Mouse (Mus musculus) forebrain, embryonic 15.5 days (tissue): ENCODE results near the gene Gm7075. TPM values are rescaled to one million over a fixed set of nuclear protein-coding genes. Genes with fewer than 3 reads are reported as not detected.
A peak's percentile ranks its signal among the peaks of the same experiment; 100 is the strongest.
"Not testable (repeated sequence)": the region's sequence is repeated elsewhere in the genome, so short reads cannot be mapped to it uniquely, and the experiment has no call there.

Experiments used
- ATAC-seq: fragments of 200-750 bp; cut with Nextera tagmentation; replicated peaks from 2 replicates; pipeline ENCODE4 v1.8.0; 2017; ENCODE audit warnings: mild to moderate bottlenecking, moderate TSS enrichment, moderate library complexity
- H3K27ac ChIP-seq: fragments of 300-500 bp; sonication (generic); replicated peaks from 2 replicates; pipeline ENCODE4 v1.5.1; 2015; ENCODE audit warnings: mild to moderate bottlenecking, inconsistent platforms
- H3K27me3 ChIP-seq: fragments of 300-500 bp; sonication (generic); 2 replicates; pipeline ENCODE4 v1.6.1; 2015; ENCODE audit warnings: inconsistent platforms
- H3K36me3 ChIP-seq: fragments of 300-500 bp; sonication (generic); 2 replicates; pipeline ENCODE4 v1.6.1; 2015; ENCODE audit warnings: mild to moderate bottlenecking, inconsistent platforms
- H3K4me1 ChIP-seq: fragments of 300-500 bp; sonication (generic); 2 replicates; pipeline ENCODE4 v1.6.1; 2015; ENCODE audit warnings: inconsistent platforms
- H3K4me2 ChIP-seq: fragments of 300-500 bp; sonication (generic); replicated peaks from 2 replicates; pipeline ENCODE4 v1.6.1; 2015; ENCODE audit warnings: mild to moderate bottlenecking, inconsistent platforms
- H3K4me3 ChIP-seq: fragments of 300-500 bp; sonication (generic); 2 replicates; pipeline ENCODE4 v1.5.1; 2015; ENCODE audit warnings: mild to moderate bottlenecking, inconsistent platforms
- H3K9ac ChIP-seq: fragments of 300-500 bp; sonication (generic); replicated peaks from 2 replicates; pipeline ENCODE4 v1.6.1; 2015; ENCODE audit warnings: mild to moderate bottlenecking, inconsistent platforms
- H3K9me3 ChIP-seq: fragments of 300-500 bp; sonication (generic); 2 replicates; pipeline ENCODE4 v1.6.1; 2016; ENCODE audit warnings: inconsistent platforms
- WGBS: fragments of 180-500 bp; shearing (Covaris S2); methylation state at CpG from one replicate; pipeline ENCODE4 v1.1.7; 2015; ENCODE audit warnings: mixed read lengths; 5-methylcytosine and 5-hydroxymethylcytosine counted together
- polyA plus RNA-seq: library from polyadenylated mRNA; unstranded; fragments of >200 nt; fragmentation: Nextera tagmentation; extraction: Ambion mirVana; gene quantifications from 2 replicates; pipeline ENCODE4 v1.2.1, GENCODE M21; 2015

Gene Gm7075
- polyA plus RNA-seq, 1 experiment from 2014 or later: not detected

- 90% methylated on average over 17 of the region's 17 CpGs for WGBS
- no peak overlapping the region for H3K4me2 ChIP-seq
- H3K27me3 ChIP-seq: no peaks in the 10 kb centered on the region
- H3K4me1 ChIP-seq: peaks cover 5% of the 10 kb centered on the region; the same call in 1 of the 2 replicates
- no peak overlapping the region for H3K4me3 ChIP-seq
- H3K9ac ChIP-seq: no peak overlapping the region
- no peaks in the 10 kb centered on the region for H3K36me3 ChIP-seq
- no peaks in the 10 kb centered on the region for H3K9me3 ChIP-seq
- ATAC-seq: no peak
- no peak overlapping the region for H3K27ac ChIP-seq
These were observed 8.8 kb downstream of the Gm7075 start for GRCm38 (mm10) chr10:63412756-63413155.

- H3K36me3 ChIP-seq, H3K4me3 ChIP-seq, H3K9me3 ChIP-seq, H3K4me2 ChIP-seq, H3K4me1 ChIP-seq, ATAC-seq, H3K27me3 ChIP-seq, H3K9ac ChIP-seq, H3K27ac ChIP-seq: not testable (repeated sequence)
- WGBS: 92% methylated on average over 7 of the region's 7 CpGs
These were observed 9.9 kb downstream of the Gm7075 start for GRCm38 (mm10) chr10:63411674-63412073.

- Histone ChIP-seq H3K4me2 (no peak overlapping the region), H3K4me3 (no peak overlapping the region), H3K27ac (no peak overlapping the region), H3K9ac (no peak overlapping the region), H3K27me3 (no peaks in the 10 kb centered on the region), H3K36me3 (no peaks in the 10 kb centered on the region), H3K4me1 (peaks cover 5% of the 10 kb centered on the region; the same call in 1 of the 2 replicates), H3K9me3 (no peaks in the 10 kb centered on the region)
- ATAC-seq: no peak
- 46% methylated on average over 16 of the region's 16 CpGs for WGBS
These were observed 11.2 kb downstream of the Gm7075 start for GRCm38 (mm10) chr10:63410162-63410956.

- Histone ChIP-seq H3K9ac (no peak overlapping the region), H3K27ac (no peak overlapping the region), H3K9me3 (no peaks in the 10 kb centered on the region), H3K27me3 (no peaks in the 10 kb centered on the region), H3K36me3 (no peaks in the 10 kb centered on the region), H3K4me3 (no peak overlapping the region), H3K4me1 (no peaks in the 10 kb centered on the region), H3K4me2 (no peak overlapping the region)
- ATAC-seq: no peak
- WGBS: 79% methylated on average over 2 of the region's 2 CpGs
These were observed 18.0 kb downstream of the Gm7075 start for GRCm38 (mm10) chr10:63403636-63404035.

GRCm38 (mm10) chr10:63402731-63403504 is 18.7 kb downstream of the Gm7075 start:
- no peak for ATAC-seq
- 76% methylated on average over 5 of the region's 5 CpGs for WGBS

GRCm38 (mm10) chr10:63396963-63397362 is 24.6 kb downstream of the Gm7075 start:
- ATAC-seq: no peak
- Histone ChIP-seq H3K4me2 (no peak overlapping the region), H3K9me3 (no peaks in the 10 kb centered on the region), H3K36me3 (no peaks in the 10 kb centered on the region), H3K27me3 (no peaks in the 10 kb centered on the region), H3K27ac (no peak overlapping the region), H3K9ac (no peak overlapping the region), H3K4me3 (no peak overlapping the region), H3K4me1 (no peaks in the 10 kb centered on the region)
- WGBS: 92% methylated on average over 10 of the region's 10 CpGs

More at GRCm38 (mm10) chr10:63402731-63403504, 18.7 kb downstream of the Gm7075 start:
- H3K36me3 ChIP-seq: no peaks in the 10 kb centered on the region
- H3K27me3 ChIP-seq: no peaks in the 10 kb centered on the region
- no peak overlapping the region for H3K4me3 ChIP-seq
- no peak overlapping the region for H3K27ac ChIP-seq
- H3K9me3 ChIP-seq: no peaks in the 10 kb centered on the region
- no peak overlapping the region for H3K4me2 ChIP-seq
- H3K4me1 ChIP-seq: no peaks in the 10 kb centered on the region
- H3K9ac ChIP-seq: no peak overlapping the region

GRCm38 (mm10) chr10:63388948-63389347 is 32.6 kb downstream of the Gm7075 start:
- no peak for ATAC-seq
- H3K4me1 ChIP-seq: peaks cover 4% of the 10 kb centered on the region
- no peaks in the 10 kb centered on the region for H3K36me3 ChIP-seq
- H3K9ac ChIP-seq: no peak overlapping the region
- no peak overlapping the region for H3K27ac ChIP-seq
- H3K27me3 ChIP-seq: no peaks in the 10 kb centered on the region
- WGBS: 67% methylated on average over 4 of the region's 4 CpGs
- H3K9me3 ChIP-seq: no peaks in the 10 kb centered on the region
- no peak overlapping the region for H3K4me3 ChIP-seq
- H3K4me2 ChIP-seq: no peak overlapping the region

GRCm38 (mm10) chr10:63386991-63387390 is 34.6 kb downstream of the Gm7075 start:
- 0 out of 2 replicates have a peak overlapping the region, but pooled peaks have one; percentile 40 for H3K27ac ChIP-seq
- WGBS: 2% methylated on average over 10 of the region's 10 CpGs
- ATAC-seq: no peak

GRCm38 (mm10) chr10:63386444-63386843 is 35.1 kb downstream of the Gm7075 start:
- H3K27me3 ChIP-seq: peaks cover 3% of the 10 kb centered on the region; the same call in 1 of the 2 replicates
- peak; percentile 68 for ATAC-seq
- under 1% methylated on average over 19 of the region's 19 CpGs for WGBS

More at GRCm38 (mm10) chr10:63386991-63387390, 34.6 kb downstream of the Gm7075 start:
- H3K4me3 ChIP-seq: peak overlapping the region; percentile 54
- H3K27me3 ChIP-seq: no peaks in the 10 kb centered on the region
- H3K4me2 ChIP-seq: peak overlapping the region; percentile 79
- H3K4me1 ChIP-seq: peaks cover 7% of the 10 kb centered on the region
- peak overlapping the region; percentile 57 for H3K9ac ChIP-seq
- H3K9me3 ChIP-seq: no peaks in the 10 kb centered on the region
- no peaks in the 10 kb centered on the region for H3K36me3 ChIP-seq

GRCm38 (mm10) chr10:63385897-63386296 is 35.7 kb downstream of the Gm7075 start:
- peak overlapping the region; percentile 54 for H3K4me3 ChIP-seq
- peaks cover 16% of the 10 kb centered on the region for H3K4me1 ChIP-seq
- H3K27me3 ChIP-seq, H3K9me3 ChIP-seq, H3K36me3 ChIP-seq, H3K27ac ChIP-seq, ATAC-seq: not testable (repeated sequence)
- peak overlapping the region; percentile 79 for H3K4me2 ChIP-seq
- 29% methylated on average over 5 of the region's 5 CpGs for WGBS
- peak overlapping the region; percentile 57 for H3K9ac ChIP-seq

More at GRCm38 (mm10) chr10:63386444-63386843, 35.1 kb downstream of the Gm7075 start:
- no peaks in the 10 kb centered on the region for H3K36me3 ChIP-seq
- peak overlapping the region; percentile 40; the same call in 1 of the 2 replicates for H3K27ac ChIP-seq
- peak overlapping the region; percentile 57 for H3K9ac ChIP-seq
- no peaks in the 10 kb centered on the region for H3K9me3 ChIP-seq
- H3K4me2 ChIP-seq: peak overlapping the region; percentile 79
- H3K4me3 ChIP-seq: peak overlapping the region; percentile 54
- peaks cover 12% of the 10 kb centered on the region for H3K4me1 ChIP-seq

GRCm38 (mm10) chr10:63382372-63383279 is 39.0 kb downstream of the Gm7075 start, which contains the start of gene Dnajc12:
Gene Dnajc12, plus strand, starts transcription at chr10:63382443.
- no peaks in the 10 kb centered on the region for H3K36me3 ChIP-seq
- H3K9ac ChIP-seq: peak within 1 kb of the TSS; percentile 75
- H3K4me2 ChIP-seq: peak within 1 kb of the TSS; percentile 91
- H3K27ac ChIP-seq: peak within 1 kb of the TSS; percentile 70
- peaks cover 16% of the 10 kb centered on the region for H3K4me1 ChIP-seq
- under 1% methylated on average over 28 of the region's 28 CpGs for WGBS
- H3K9me3 ChIP-seq: no peaks in the 10 kb centered on the region
- H3K27me3 ChIP-seq: peaks cover 6% of the 10 kb centered on the region; the same call in 1 of the 2 replicates
- peak within 1 kb of the TSS; percentile 67 for H3K4me3 ChIP-seq
- peak; percentile 96 for ATAC-seq
